Mouse (Mus musculus): ENCODE results near the gene Btbd35f25.

GRCm38 (mm10) chrX:31764001-31764400, 47.0 kb upstream of the Btbd35f25 start:
- TF ChIP-seq CTCF (IDR thresholded peaks at IDR 0.05; ENCODE audit: low read depth) (no peak), EP300 (IDR thresholded peaks at IDR 0.05; ENCODE audit: low read depth) (no peak)

Measured in liver, embryonic 14.5 days (tissue).